11 mouse cellular contexts compared by ENCODE assay signal in the genomic region with DNA sequence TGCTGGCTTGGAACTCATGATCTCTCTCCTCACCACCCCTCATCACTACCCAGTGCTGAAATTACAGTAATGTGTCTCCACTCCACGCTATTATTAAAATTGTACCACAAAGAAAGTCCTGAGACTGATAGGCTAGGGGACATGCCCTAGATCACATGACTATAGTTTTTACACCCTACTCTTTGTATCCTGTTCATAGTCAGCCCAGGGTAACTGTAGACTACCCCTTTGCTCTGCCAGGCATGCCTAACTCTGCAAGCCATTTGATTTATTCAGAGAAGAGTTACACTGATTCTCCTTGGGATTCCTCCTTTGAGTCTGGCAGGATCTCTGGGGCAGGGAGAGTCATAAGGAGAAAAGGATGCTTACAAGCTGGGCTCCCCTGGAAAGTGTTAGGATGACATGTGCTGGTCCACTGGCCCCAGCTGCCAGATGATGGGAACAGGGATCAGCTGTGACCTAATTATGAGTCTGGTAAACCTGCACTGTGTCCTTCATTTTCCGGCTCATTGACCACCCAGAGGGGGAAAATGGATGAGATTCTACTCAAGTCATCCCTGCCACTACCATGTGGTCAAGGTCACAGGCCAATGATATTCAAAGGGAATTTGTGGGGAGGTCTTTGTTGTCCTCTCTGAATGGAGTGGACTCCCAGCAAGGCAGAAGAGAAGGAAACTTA.
DNase-seq lines count a peak whose midpoint lies in the region; ATAC-seq and TF ChIP-seq lines count a peak whose summit lies in the region.
"Had no signal": no experiment of that assay in that cellular context is flagged by ENCODE, and none has a peak within 500 bp of the region (broad histone marks: within the 10 kb centered on the region; RNA-seq: fewer than 3 reads in every experiment).

No protein-coding gene starts in this region.

- no peaks in the 10 kb centered on the region for H3K9me3 ChIP-seq in forebrain, embryonic 10.5 days
- no peaks in the 10 kb centered on the region for H3K9me3 ChIP-seq in forebrain, embryonic 16.5 days (ENCODE audit: control insufficient read depth, low read length)
- no peaks in the 10 kb centered on the region for H3K9me3 ChIP-seq in stomach, embryonic 14.5 days (ENCODE audit: control insufficient read depth, low read depth, low read length)
- H3K9me3 ChIP-seq in stomach, postnatal 0 days (ENCODE audit: control insufficient read depth, low read length), result no peaks in the 10 kb centered on the region
- H3K9me3 ChIP-seq in hindbrain, embryonic 16.5 days (ENCODE audit: control insufficient read depth, low read length), result no peaks in the 10 kb centered on the region
- H3K9me3 ChIP-seq: heart, embryonic 15.5 days had no signal

- no peak overlapping the region for H3K4me2 ChIP-seq in forebrain, embryonic 16.5 days (ENCODE audit: low read length)
- no peak overlapping the region for H3K4me2 ChIP-seq in stomach, embryonic 14.5 days (replicated peaks; ENCODE audit: low read depth, low read length)
- no peak overlapping the region for H3K4me2 ChIP-seq in stomach, postnatal 0 days (replicated peaks; ENCODE audit: low read depth)
- H3K4me2 ChIP-seq in hindbrain, embryonic 16.5 days (ENCODE audit: low read length), result no peak overlapping the region
- H3K4me2 ChIP-seq: heart, embryonic 15.5 days had no signal

- no peaks in the 10 kb centered on the region for H3K36me3 ChIP-seq in forebrain, embryonic 10.5 days (replicated peaks)
- H3K36me3 ChIP-seq in forebrain, embryonic 16.5 days (ENCODE audit: control insufficient read depth, insufficient read depth), result no peaks in the 10 kb centered on the region
- H3K36me3 ChIP-seq in stomach, embryonic 14.5 days (ENCODE audit: control insufficient read depth, insufficient read depth, low read length), result no peaks in the 10 kb centered on the region
- no peaks in the 10 kb centered on the region for H3K36me3 ChIP-seq in stomach, postnatal 0 days (ENCODE audit: control insufficient read depth, insufficient read depth, low read length)
- no peaks in the 10 kb centered on the region for H3K36me3 ChIP-seq in hindbrain, embryonic 16.5 days (ENCODE audit: control insufficient read depth, insufficient read depth, low read length)
- H3K36me3 ChIP-seq: heart, embryonic 15.5 days had no signal

- no peak for TF ChIP-seq EP300 in stomach, postnatal 0 days (optimal IDR thresholded peaks at IDR 0.05)

- peak; percentile 14 for DNase-seq in forebrain, embryonic 10.5 days (ENCODE audit: extremely low spot score, low spot score)
- DNase-seq in stomach, postnatal 0 days (ENCODE audit: low spot score), result no peak
- peak; percentile 27 for DNase-seq in retina, postnatal 7 days (ENCODE audit: low read depth, low spot score)
- no peak for DNase-seq in ovary, postnatal 14 days (ENCODE audit: low spot score)
- DNase-seq: adrenal gland, postnatal 25 days; kidney, adult 9 months had no signal

- H3K27ac ChIP-seq in forebrain, embryonic 10.5 days, result no peak overlapping the region
- no peak overlapping the region for H3K27ac ChIP-seq in forebrain, embryonic 16.5 days (ENCODE audit: low read length)
- H3K27ac ChIP-seq in stomach, embryonic 14.5 days (ENCODE audit: low read length), result no peak overlapping the region
- no peak overlapping the region for H3K27ac ChIP-seq in stomach, postnatal 0 days (replicated peaks)
- no peak overlapping the region for H3K27ac ChIP-seq in hindbrain, embryonic 16.5 days (ENCODE audit: low read depth, low read length)
- H3K27ac ChIP-seq: heart, embryonic 15.5 days had no signal

- no peak overlapping the region for H3K4me3 ChIP-seq in forebrain, embryonic 10.5 days
- H3K4me3 ChIP-seq in forebrain, embryonic 16.5 days (replicated peaks; ENCODE audit: low read length), result no peak overlapping the region
- no peak overlapping the region for H3K4me3 ChIP-seq in stomach, embryonic 14.5 days (ENCODE audit: low read depth, low read length)
- no peak overlapping the region for H3K4me3 ChIP-seq in stomach, postnatal 0 days (ENCODE audit: low read depth, low read length)
- no peak overlapping the region for H3K4me3 ChIP-seq in hindbrain, embryonic 16.5 days (ENCODE audit: low read length)
- H3K4me3 ChIP-seq: heart, embryonic 15.5 days had no signal

- no peak for TF ChIP-seq CTCF in stomach, postnatal 0 days (IDR thresholded peaks at IDR 0.05; ENCODE audit: low read depth)

- peaks cover 5% of the 10 kb centered on the region; the same call in 1 of the 2 replicates for H3K4me1 ChIP-seq in forebrain, embryonic 10.5 days
- H3K4me1 ChIP-seq in forebrain, embryonic 16.5 days (replicated peaks; ENCODE audit: control insufficient read depth, insufficient read depth, low read length), result no peaks in the 10 kb centered on the region; the same call in 1 of the 2 replicates
- H3K4me1 ChIP-seq in stomach, embryonic 14.5 days (ENCODE audit: control insufficient read depth, insufficient read depth, low read length), result no peaks in the 10 kb centered on the region
- no peaks in the 10 kb centered on the region for H3K4me1 ChIP-seq in stomach, postnatal 0 days (replicated peaks; ENCODE audit: control insufficient read depth, insufficient read depth)
- no peaks in the 10 kb centered on the region for H3K4me1 ChIP-seq in hindbrain, embryonic 16.5 days (ENCODE audit: control insufficient read depth, insufficient read depth, low read depth, low read length)
- H3K4me1 ChIP-seq: heart, embryonic 15.5 days had no signal

- H3K27me3 ChIP-seq in forebrain, embryonic 10.5 days (ENCODE audit: poor library complexity, severe bottlenecking), result no peaks in the 10 kb centered on the region
- H3K27me3 ChIP-seq in forebrain, embryonic 16.5 days (replicated peaks; ENCODE audit: control insufficient read depth, insufficient read depth, low read length), result no peaks in the 10 kb centered on the region
- H3K27me3 ChIP-seq in stomach, embryonic 14.5 days (ENCODE audit: control insufficient read depth, insufficient read depth, low read length), result no peaks in the 10 kb centered on the region
- H3K27me3 ChIP-seq in stomach, postnatal 0 days (ENCODE audit: control insufficient read depth, insufficient read depth, low read length), result no peaks in the 10 kb centered on the region
- no peaks in the 10 kb centered on the region for H3K27me3 ChIP-seq in hindbrain, embryonic 16.5 days (replicated peaks; ENCODE audit: control insufficient read depth, insufficient read depth, low read length)
- H3K27me3 ChIP-seq: heart, embryonic 15.5 days had no signal

- 84% methylated on average over 2 of the region's 2 CpGs for WGBS in forebrain, embryonic 10.5 days
- WGBS in forebrain, embryonic 16.5 days, result 67% methylated on average over 2 of the region's 2 CpGs
- WGBS in stomach, embryonic 14.5 days, result 64% methylated on average over 2 of the region's 2 CpGs
- 71% methylated on average over 2 of the region's 2 CpGs for WGBS in stomach, postnatal 0 days
- 39% methylated on average over 2 of the region's 2 CpGs for WGBS in hindbrain, embryonic 16.5 days

- no peak overlapping the region for H3K9ac ChIP-seq in forebrain, embryonic 16.5 days (replicated peaks; ENCODE audit: low read depth, low read length)
- H3K9ac ChIP-seq in stomach, embryonic 14.5 days (replicated peaks; ENCODE audit: low read depth, low read length), result no peak overlapping the region
- H3K9ac ChIP-seq in stomach, postnatal 0 days (ENCODE audit: low read length), result no peak overlapping the region
- H3K9ac ChIP-seq in hindbrain, embryonic 16.5 days (ENCODE audit: low read depth, low read length), result no peak overlapping the region
- H3K9ac ChIP-seq: heart, embryonic 15.5 days had no signal

- ATAC-seq in forebrain, embryonic 16.5 days, result no peak
- ATAC-seq in stomach, embryonic 14.5 days (ENCODE audit: insufficient number of reproducible peaks, insufficient read depth, low FRiP score, low read depth), result 0 out of 2 replicates have a peak, but pooled peaks have one; percentile 4
- no peak for ATAC-seq in stomach, postnatal 0 days (ENCODE audit: low FRiP score, low TSS enrichment)
- peak; percentile 88 for ATAC-seq in hindbrain, embryonic 16.5 days
- ATAC-seq in megakaryocyte progenitor cell, adult 5-6 weeks (replicated peaks; ENCODE audit: poor library complexity), result no peak

Comparison
In these comparisons a context has a peak if more than half of its experiments do, and no peak if none do; other contexts are left out.
1. ATAC-seq: peak in stomach, embryonic 14.5 days (single experiment) and hindbrain, embryonic 16.5 days (single experiment); none in forebrain, embryonic 16.5 days (single experiment), stomach, postnatal 0 days (single experiment) and megakaryocyte progenitor cell, adult 5-6 weeks (single experiment).
2. DNase-seq: peak in forebrain, embryonic 10.5 days (single experiment) and retina, postnatal 7 days (single experiment); none in stomach, postnatal 0 days (single experiment) and ovary, postnatal 14 days (single experiment).